Mouse (Mus musculus) C2C12 (cell line): ENCODE results near the gene Ppp1r26.

Experiments
- CEBPB ChIP-seq: IDR thresholded peaks from one replicate; pipeline ENCODE4 v1.6.1; 2011; ENCODE audit warnings: low read depth, mild to moderate bottlenecking, control low read depth, moderate library complexity
- CTCF ChIP-seq: IDR thresholded peaks from one replicate; pipeline ENCODE4 v1.5.1; 2011; ENCODE audit not compliant: control insufficient read depth, insufficient read depth, insufficient read length
- FOSL1 ChIP-seq: IDR thresholded peaks from one replicate; pipeline ENCODE4 v1.8.0; 2011; ENCODE audit warnings: mild to moderate bottlenecking, low read length; ENCODE audit not compliant: poor library complexity, insufficient read depth, severe bottlenecking
- MYOD1 ChIP-seq: IDR thresholded peaks from one replicate; pipeline ENCODE4 v1.6.1; 2011; ENCODE audit warnings: low read depth; ENCODE audit not compliant: control insufficient read depth, insufficient read length
- MYOG ChIP-seq: IDR thresholded peaks from one replicate; pipeline ENCODE4 v1.6.1; 2011; ENCODE audit not compliant: control insufficient read depth, insufficient read length; ENCODE audit errors: extremely low read depth
- USF1 ChIP-seq: IDR thresholded peaks from one replicate; pipeline ENCODE4 v1.6.1; 2011; ENCODE audit warnings: low read depth, mild to moderate bottlenecking, control low read depth, moderate library complexity

DNA sequence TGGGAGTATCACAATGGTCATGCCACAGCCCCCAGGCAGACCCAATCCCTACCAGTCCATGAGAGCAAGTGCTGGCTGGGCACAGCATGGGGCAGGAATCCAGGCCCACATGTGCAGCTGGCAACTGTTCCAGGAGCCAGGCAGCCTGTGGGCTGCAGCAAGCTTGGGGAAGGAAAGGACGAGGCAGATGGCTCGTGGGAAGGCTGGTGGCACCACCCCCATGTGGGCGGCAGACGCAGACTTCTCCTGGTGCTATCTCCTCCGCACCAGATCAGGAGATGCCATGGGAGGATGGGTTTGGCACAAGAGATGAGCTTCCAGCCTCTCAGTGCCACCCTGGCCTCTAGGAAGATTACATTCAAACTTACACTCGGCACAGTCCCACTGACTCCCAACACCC is 33.7 kb upstream of the Ppp1r26 start:
- TF ChIP-seq CTCF (no peak), USF1 (no peak), FOSL1 (no peak), MYOG (no peak), CEBPB (no peak), MYOD1 (no peak)
